Mouse (Mus musculus): Measurements from ENCODE around the gene Nxpe4.

- TF ChIP-seq CTCF (IDR thresholded peaks at IDR 0.05; ENCODE audit: extremely low read depth, insufficient read length, insufficient replicate concordance, low read depth, low read length) (no peak), POLR2A (IDR thresholded peaks at IDR 0.05; ENCODE audit: low read depth, low read length) (no peak)
Measured at GRCm38 (mm10) chr9:48315825-48316224, 154.0 kb downstream of the Nxpe4 start.
